Mouse (Mus musculus) spleen, adult 18-20 months (tissue): ENCODE measurements at regions not wholly inside any gene's neighbourhood (a gene's known extent, or its start where the extent isn't known, plus 50 kb on each side); places are given as distances from the start of the nearest gene placed in this dataset.
"Not testable (repeated sequence)": the region's sequence is repeated elsewhere in the genome, so short reads cannot be mapped to it uniquely, and the experiment has no call there.

Experiments
- DNase-seq, 2 experiments: peaks; one replicate each; pipeline ENCODE4 v3.0.0; 2022; ENCODE audit warnings: mixed read lengths in 2 of 2

- no peak for DNase-seq
These were observed 55.2 kb downstream of the Rdh14 start for GRCm38 (mm10) chr12:10445738-10446137.

DNA sequence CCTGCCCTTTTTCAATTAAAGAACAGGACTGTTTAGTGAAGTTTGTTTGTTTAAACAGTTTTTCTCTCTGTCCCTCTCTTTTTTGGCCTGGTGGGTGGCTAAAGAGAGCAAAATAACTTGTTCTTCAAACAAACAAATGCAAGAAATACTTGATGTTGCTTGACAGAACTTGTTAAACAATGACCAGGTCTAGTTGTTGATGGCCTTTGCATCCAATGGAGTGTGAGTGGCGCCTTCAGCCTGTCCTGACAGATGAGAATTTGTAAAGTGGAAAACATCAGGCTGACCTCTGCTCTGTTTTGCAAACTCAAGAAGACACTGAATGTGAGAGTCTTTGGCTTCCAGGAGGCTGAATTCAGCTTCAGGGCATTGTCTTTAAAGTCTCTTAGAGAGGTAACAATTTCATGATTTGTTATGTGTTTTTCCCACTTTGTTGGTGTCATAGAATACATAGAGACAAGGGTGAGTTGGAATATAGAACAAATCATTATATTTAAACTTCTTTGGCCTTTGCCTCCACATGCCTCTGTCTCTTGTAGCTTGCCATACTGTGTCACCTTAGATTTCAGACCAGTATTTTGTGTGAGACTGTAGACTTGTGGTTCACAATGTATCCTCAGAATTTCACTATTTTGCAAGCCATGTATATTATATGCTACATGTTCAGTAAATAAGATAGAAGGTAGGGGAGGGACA, 67.5 kb downstream of the Rdh14 start:
- DNase-seq: no peak

- DNase-seq: no peak
These were observed 71.2 kb downstream of the Rdh14 start for GRCm38 (mm10) chr12:10461796-10462195.

GRCm38 (mm10) chr12:10462956-10463355, 72.4 kb downstream of the Rdh14 start:
- DNase-seq: no peak

- no peak for DNase-seq
These were observed 83.4 kb downstream of the Rdh14 start for GRCm38 (mm10) chr12:10473986-10474385.

DNA sequence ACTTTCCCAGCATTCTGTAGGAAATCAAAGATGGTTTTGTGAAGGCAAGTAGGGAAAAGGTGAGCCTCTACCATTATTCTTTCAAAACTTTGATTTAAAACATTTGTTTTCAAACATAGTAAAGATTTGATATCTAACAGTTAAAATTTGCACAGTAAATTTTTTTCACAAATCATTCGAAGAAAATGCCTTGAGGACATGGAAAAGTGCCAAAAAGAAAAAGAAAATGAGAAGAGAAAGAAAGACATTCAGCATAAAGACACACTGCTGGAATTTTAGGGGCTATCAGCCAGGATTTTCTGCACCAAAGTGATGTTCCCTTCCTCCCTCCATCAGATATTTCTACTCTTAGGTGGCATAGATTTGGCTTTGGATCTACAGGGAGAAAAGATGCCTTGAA, 90.2 kb downstream of the Rdh14 start:
- no peak for DNase-seq

DNA sequence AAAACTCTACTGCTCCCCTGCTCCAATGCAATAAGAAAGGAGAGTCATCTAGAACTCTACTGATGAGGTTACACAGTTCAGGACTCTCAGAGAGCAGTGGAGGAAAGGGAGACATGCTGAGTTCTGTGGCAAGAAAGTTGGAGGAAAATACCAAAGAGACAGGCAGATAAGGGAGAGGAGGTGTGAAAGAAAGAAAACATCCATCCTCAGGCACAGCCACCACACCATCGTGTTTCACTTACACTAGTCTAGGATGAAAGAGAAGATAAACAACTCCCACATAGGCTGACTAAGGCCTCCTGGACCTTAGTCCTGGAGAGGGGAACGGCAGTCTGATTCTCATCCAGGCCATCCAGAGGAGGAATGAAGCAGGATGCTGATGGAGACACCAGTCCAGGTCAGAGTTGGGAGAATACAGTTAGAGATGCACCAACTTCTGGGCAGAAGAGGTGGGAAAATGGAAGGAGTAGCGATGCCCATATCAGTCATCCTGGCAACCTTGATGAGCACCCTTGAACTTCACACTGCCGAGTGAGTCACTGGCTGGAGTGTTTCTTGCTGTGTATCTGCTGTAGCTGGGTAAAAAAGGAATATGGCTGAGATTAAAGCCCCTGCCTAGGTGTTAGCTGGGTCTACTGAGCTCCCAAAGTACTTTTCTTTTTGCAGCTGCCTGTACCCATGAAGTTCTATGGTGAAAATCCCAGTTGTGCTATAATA, 91.9 kb downstream of the Rdh14 start:
- DNase-seq: no peak

DNA sequence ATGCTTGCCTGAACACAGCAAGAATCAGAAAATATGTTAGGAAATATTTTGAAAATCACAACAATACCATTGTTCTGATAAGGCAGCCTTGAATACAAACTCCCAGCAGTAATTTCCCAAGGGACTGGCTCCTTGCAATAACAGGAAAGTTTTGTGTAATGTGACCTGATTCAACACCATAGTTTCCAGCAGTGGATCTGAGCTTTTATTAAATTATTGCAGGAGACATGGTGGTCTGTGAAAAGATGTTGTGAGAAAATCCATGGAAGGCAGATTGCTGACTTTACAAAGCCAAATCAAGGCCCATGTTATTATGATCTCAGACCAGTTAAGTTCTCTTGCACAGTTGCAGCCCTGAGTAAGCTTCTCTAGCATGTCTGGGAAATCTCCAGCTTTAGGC, 116.1 kb downstream of the Rdh14 start:
- DNase-seq: no peak

GRCm38 (mm10) chr12:10513526-10513925, 123.0 kb downstream of the Rdh14 start:
- DNase-seq: no peak

GRCm38 (mm10) chr12:10514278-10514677, 123.7 kb downstream of the Rdh14 start:
- DNase-seq: no peak

- DNase-seq: no peak
These were observed 134.1 kb downstream of the Rdh14 start for GRCm38 (mm10) chr12:10524509-10525286.

GRCm38 (mm10) chr12:10525934-10526333, 135.4 kb downstream of the Rdh14 start:
- no peak for DNase-seq

GRCm38 (mm10) chr12:10529077-10529476, 138.5 kb downstream of the Rdh14 start:
- DNase-seq: no peak

- DNase-seq: no peak
These were observed 140.4 kb downstream of the Rdh14 start for GRCm38 (mm10) chr12:10530996-10531395.

- no peak for DNase-seq
These were observed 143.4 kb downstream of the Rdh14 start for GRCm38 (mm10) chr12:10533971-10534370.

- no peak for DNase-seq
These were observed 145.7 kb downstream of the Rdh14 start for GRCm38 (mm10) chr12:10536239-10536638.

DNA sequence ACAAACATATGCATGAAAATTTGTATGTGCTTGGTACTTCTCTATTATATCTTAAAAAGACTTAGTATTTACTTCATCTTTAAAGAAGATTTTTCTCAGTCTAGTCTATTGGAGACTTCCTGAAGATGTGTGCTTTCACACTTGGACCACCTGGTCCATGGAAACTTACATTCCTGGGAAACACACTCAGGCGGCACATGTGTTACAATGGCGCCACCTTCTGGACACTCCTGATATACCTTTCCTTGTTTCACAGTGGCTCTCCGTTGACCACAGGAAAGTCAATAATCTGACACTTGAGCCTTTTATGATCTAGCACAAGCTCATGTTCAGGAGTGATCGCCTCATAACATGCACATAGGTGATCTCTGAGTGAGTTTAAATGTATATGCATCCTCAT, 146.5 kb downstream of the Rdh14 start:
- DNase-seq: peak in 1 of 2 experiments; percentile 3

DNA sequence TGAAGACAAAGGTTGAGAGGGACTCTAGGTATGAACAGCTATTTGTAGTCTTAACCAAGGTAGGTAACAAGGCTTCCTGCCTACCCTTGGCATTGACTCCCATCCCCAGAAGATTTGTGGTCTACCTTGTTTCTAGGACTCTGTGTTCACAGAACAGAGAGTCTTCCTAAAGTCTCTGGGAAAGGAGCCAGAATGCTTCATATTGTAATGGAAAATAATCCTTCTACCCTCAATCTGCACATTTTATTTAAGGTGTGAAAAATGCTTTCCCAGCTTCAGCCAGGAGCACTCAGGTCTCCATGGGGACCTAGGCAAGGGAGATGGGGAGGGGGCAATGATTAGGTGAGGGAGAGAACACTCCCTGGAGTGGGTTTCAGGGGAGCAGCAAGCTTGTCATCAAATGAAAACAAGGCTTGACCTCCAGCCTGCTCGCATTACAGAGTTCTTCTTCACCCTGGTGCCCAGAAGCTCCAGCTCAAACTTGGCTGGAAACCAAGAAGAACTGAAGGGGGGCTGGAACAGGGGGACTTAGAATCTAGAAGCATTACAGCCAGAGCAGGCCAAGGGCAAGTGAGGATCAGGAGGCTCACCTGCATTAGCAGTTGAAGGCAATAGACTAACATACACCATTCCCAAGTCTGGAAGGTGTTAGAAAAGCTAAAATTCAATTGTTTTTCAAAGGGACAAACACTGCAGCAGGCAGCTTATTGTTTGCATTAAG, 159.1 kb downstream of the Rdh14 start:
- no peak for DNase-seq

DNA sequence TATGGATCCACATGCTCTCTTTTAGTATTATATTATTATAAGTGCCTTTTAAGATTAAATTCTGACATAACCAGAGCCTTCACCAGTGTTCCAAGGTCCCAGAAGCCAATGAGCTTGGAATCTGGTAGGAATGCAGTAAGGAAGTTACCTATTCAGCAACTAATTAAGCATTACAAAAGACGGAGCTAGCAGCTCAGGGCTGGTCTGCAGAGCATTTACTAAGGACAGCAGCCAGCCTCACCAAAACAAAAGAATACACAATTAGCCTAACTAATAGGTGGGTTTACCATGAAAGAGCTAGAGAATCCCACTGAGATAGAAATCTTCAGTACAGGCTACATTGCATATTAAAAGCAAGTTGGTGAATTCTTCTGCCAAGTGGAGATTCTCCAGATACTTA, 164.1 kb downstream of the Rdh14 start:
- DNase-seq: not testable (repeated sequence)

GRCm38 (mm10) chr12:10562966-10563365, 172.4 kb downstream of the Rdh14 start:
- no peak for DNase-seq

DNA sequence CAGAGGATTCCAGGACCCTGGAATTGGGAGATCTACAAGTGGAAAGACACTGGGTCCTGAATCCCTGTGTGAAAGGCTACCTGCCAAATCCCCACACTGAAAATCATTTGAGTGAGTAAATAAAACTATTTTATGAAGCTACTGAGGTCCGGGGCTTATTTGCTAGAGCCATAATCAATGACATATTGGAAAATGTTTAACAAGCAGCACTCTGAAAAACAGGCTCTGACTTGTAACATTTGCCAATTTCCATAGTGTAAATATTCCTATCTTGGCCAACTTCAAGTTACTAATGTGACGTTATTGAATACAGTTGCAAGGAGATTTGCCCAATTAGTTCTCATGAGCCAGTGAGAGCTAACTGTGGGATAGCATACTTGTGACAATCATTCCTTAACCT, 177.3 kb downstream of the Rdh14 start:
- DNase-seq: no peak

GRCm38 (mm10) chr12:10571643-10572377, 181.2 kb downstream of the Rdh14 start:
- DNase-seq: no peak

DNA sequence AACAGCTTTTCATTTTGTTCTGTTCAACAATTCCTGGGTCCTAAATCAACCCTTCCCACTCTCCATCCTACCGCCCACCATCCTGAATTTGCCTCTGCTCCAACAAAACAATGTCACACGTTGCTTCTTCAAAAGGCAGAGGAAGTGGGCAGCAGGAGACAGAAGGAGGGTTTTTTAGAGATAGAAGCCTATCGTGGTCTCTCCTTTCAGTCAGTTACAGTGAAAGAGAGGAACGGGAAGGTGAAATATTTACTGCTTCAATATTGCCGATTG, 181.7 kb downstream of the Rdh14 start:
- no peak for DNase-seq
